ENCODE assay signal across 8 mouse cellular contexts in genomic region chr1:191905637-191906533, GRCm38 (mm10). TPM values are rescaled to one million over a fixed set of nuclear protein-coding genes. Genes with fewer than 3 reads are reported as not detected.
DNase-seq lines count a peak whose midpoint lies in the region; ATAC-seq and TF ChIP-seq lines count a peak whose summit lies in the region.

No protein-coding gene starts in this region.

- H3K36me3 ChIP-seq in lung, embryonic 15.5 days = peaks cover 8% of the 10 kb centered on the region

- no peak for TF ChIP-seq POLR2A in olfactory bulb, adult 2 months (IDR thresholded peaks at IDR 0.05; ENCODE audit: insufficient read depth, low read depth, low read length)

- H3K9me3 ChIP-seq in lung, embryonic 15.5 days = no peaks in the 10 kb centered on the region

- peak overlapping the region; percentile 75 for H3K4me3 ChIP-seq in lung, embryonic 15.5 days
- peak overlapping the region; percentile 87 for H3K4me3 ChIP-seq in olfactory bulb, adult 2 months (ENCODE audit: insufficient read depth, low read depth, low read length)

- peak; percentile 2; the same call in 1 of the 2 replicates for ATAC-seq in erythroid progenitor cell, adult 5-6 weeks (replicated peaks; ENCODE audit: low FRiP score, poor library complexity, severe bottlenecking)
- peak; percentile 72 for ATAC-seq in lung, embryonic 15.5 days (ENCODE audit: borderline replicate concordance, extremely low read depth, low FRiP score, low TSS enrichment)

- WGBS in lung, embryonic 15.5 days = 4% methylated on average over 41 of the region's 58 CpGs
- WGBS in olfactory bulb, adult 2 months = 4% methylated on average over 58 of the region's 58 CpGs

- peak overlapping the region; percentile 86 for H3K4me2 ChIP-seq in lung, embryonic 15.5 days

- H3K4me1 ChIP-seq in lung, embryonic 15.5 days = peaks cover 40% of the 10 kb centered on the region
- peaks cover 16% of the 10 kb centered on the region for H3K4me1 ChIP-seq in olfactory bulb, adult 2 months (ENCODE audit: control insufficient read depth, insufficient read depth, low read length)

- H3K27ac ChIP-seq in lung, embryonic 15.5 days = peak overlapping the region; percentile 16; the same call in 1 of the 2 replicates
- H3K27ac ChIP-seq in olfactory bulb, adult 2 months (ENCODE audit: insufficient read depth, low read depth, low read length) = peak overlapping the region; percentile 80; the same call in 1 of the 2 replicates

- H3K9ac ChIP-seq in lung, embryonic 15.5 days = peak overlapping the region; percentile 58

- no peaks in the 10 kb centered on the region for H3K27me3 ChIP-seq in lung, embryonic 15.5 days

- peak; percentile 29 for DNase-seq in left cerebral cortex, adult 11 months (ENCODE audit: low spot score)
- no peak for DNase-seq in left cerebral cortex, adult 9 months (ENCODE audit: low spot score in 2 of 2)
- DNase-seq in T-cell, adult 2 months (ENCODE audit: low spot score) = peak; percentile 2
- peak; percentile 86 for DNase-seq in kidney, adult 18-20 months
- DNase-seq in gastrocnemius, adult 18-20 months (ENCODE audit: low spot score) = no peak

- no peak for TF ChIP-seq CTCF in olfactory bulb, adult 2 months (IDR thresholded peaks at IDR 0.05; ENCODE audit: insufficient read depth, low read depth, low read length)

RNA-seq across cellular contexts. Expression of gene Slc30a1, which starts 0.7 kb away (rescaled TPM):
- 12.6 and 16.6 TPM in 2 replicates for total RNA-seq in erythroid progenitor cell, adult 5-6 weeks (2015; ENCODE audit: low replicate concordance)
- total RNA-seq in erythroid progenitor cell, adult 5-6 weeks (2017; ENCODE audit: low replicate concordance) = 13.2 and 21.7 TPM in 2 replicates
- 3.1 and 3.2 TPM in 2 replicates for polyA plus RNA-seq in lung, embryonic 15.5 days (2015; fragmentation: Nextera tagmentation; extraction: Ambion mirVana)
- not detected in 2 replicates for polyA plus RNA-seq in olfactory bulb, adult 2 months (2012; ENCODE audit: insufficient read depth, insufficient read length, low replicate concordance, missing spikeins)
- total RNA-seq in gastrocnemius, adult 18-20 months (2021) = 1 to 10 TPM; 5.6 to 8.2 TPM

Comparison
In these comparisons a context has a peak if more than half of its experiments do, and no peak if none do; other contexts are left out.
1. DNase-seq: peak in left cerebral cortex, adult 11 months (single experiment), T-cell, adult 2 months (single experiment) and kidney, adult 18-20 months (single experiment); none in left cerebral cortex, adult 9 months (0 of 2) and gastrocnemius, adult 18-20 months (single experiment).